Mouse (Mus musculus): ENCODE results near the gene Tgfb1. TPM values are rescaled to one million over a fixed set of nuclear protein-coding genes. Genes with fewer than 3 reads are reported as not detected.

The Tgfb1 gene
- polyA plus RNA-seq, 1 experiment from 2014 or later = 1.1 TPM

- peak overlapping the region; percentile 43; the same call in 1 of the 2 replicates for H3K4me3 ChIP-seq (ENCODE audit: low read depth, low read length)
- H3K27me3 ChIP-seq (ENCODE audit: control insufficient read depth, insufficient read depth, low read length) = peaks cover 47% of the 10 kb centered on the region
- no peaks in the 10 kb centered on the region for H3K36me3 ChIP-seq (ENCODE audit: control insufficient read depth, insufficient read depth, low read length)
- DNase-seq (ENCODE audit: low spot score) (no peak), ATAC-seq (ENCODE audit: low FRiP score) (no peak)
- peak overlapping the region; percentile 56 for H3K4me2 ChIP-seq (replicated peaks; ENCODE audit: low read depth, low read length)
- no peak overlapping the region for H3K9ac ChIP-seq (ENCODE audit: low read depth, low read length)
- peaks cover 12% of the 10 kb centered on the region for H3K4me1 ChIP-seq (replicated peaks; ENCODE audit: control insufficient read depth, insufficient read depth, low read length)
- no peaks in the 10 kb centered on the region for H3K9me3 ChIP-seq (ENCODE audit: control insufficient read depth, low read length)
- 13% methylated on average over 12 of the region's 12 CpGs for WGBS
- no peak overlapping the region for H3K27ac ChIP-seq (ENCODE audit: low read depth, low read length)
These were observed 2.8 kb downstream of the Tgfb1 start for GRCm38 (mm10) chr7:25689603-25690021.

GRCm38 (mm10) chr7:25690051-25690450, 3.2 kb downstream of the Tgfb1 start:
- Histone ChIP-seq H3K36me3 (ENCODE audit: control insufficient read depth, insufficient read depth, low read length) (no peaks in the 10 kb centered on the region), H3K4me3 (ENCODE audit: low read depth, low read length) (no peak overlapping the region), H3K9me3 (ENCODE audit: control insufficient read depth, low read length) (no peaks in the 10 kb centered on the region), H3K27ac (ENCODE audit: low read depth, low read length) (no peak overlapping the region), H3K4me1 (replicated peaks; ENCODE audit: control insufficient read depth, insufficient read depth, low read length) (peaks cover 12% of the 10 kb centered on the region), H3K4me2 (replicated peaks; ENCODE audit: low read depth, low read length) (no peak overlapping the region), H3K27me3 (ENCODE audit: control insufficient read depth, insufficient read depth, low read length) (peaks cover 47% of the 10 kb centered on the region), H3K9ac (ENCODE audit: low read depth, low read length) (no peak overlapping the region)
- 37% methylated on average over 5 of the region's 5 CpGs for WGBS
- DNase-seq (ENCODE audit: low spot score) (no peak), ATAC-seq (ENCODE audit: low FRiP score) (no peak)

GRCm38 (mm10) chr7:25694104-25694503, 7.3 kb downstream of the Tgfb1 start:
- Histone ChIP-seq H3K36me3 (ENCODE audit: control insufficient read depth, insufficient read depth, low read length) (no peaks in the 10 kb centered on the region), H3K4me3 (ENCODE audit: low read depth, low read length) (no peak overlapping the region), H3K27ac (ENCODE audit: low read depth, low read length) (no peak overlapping the region), H3K27me3 (ENCODE audit: control insufficient read depth, insufficient read depth, low read length) (peaks cover 14% of the 10 kb centered on the region), H3K9me3 (ENCODE audit: control insufficient read depth, low read length) (no peaks in the 10 kb centered on the region), H3K4me2 (replicated peaks; ENCODE audit: low read depth, low read length) (no peak overlapping the region), H3K9ac (ENCODE audit: low read depth, low read length) (no peak overlapping the region), H3K4me1 (replicated peaks; ENCODE audit: control insufficient read depth, insufficient read depth, low read length) (peaks cover 2% of the 10 kb centered on the region)
- 48% methylated on average over 8 of the region's 8 CpGs for WGBS
- ATAC-seq (ENCODE audit: low FRiP score) (no peak), DNase-seq (ENCODE audit: low spot score) (no peak)

GRCm38 (mm10) chr7:25699851-25700250, 13.0 kb downstream of the Tgfb1 start:
- no peak for DNase-seq (ENCODE audit: low spot score)
- H3K27ac ChIP-seq (ENCODE audit: low read depth, low read length) = no peak overlapping the region
- no peaks in the 10 kb centered on the region for H3K27me3 ChIP-seq (ENCODE audit: control insufficient read depth, insufficient read depth, low read length)
- no peak overlapping the region for H3K4me2 ChIP-seq (replicated peaks; ENCODE audit: low read depth, low read length)
- no peaks in the 10 kb centered on the region for H3K36me3 ChIP-seq (ENCODE audit: control insufficient read depth, insufficient read depth, low read length)
- no peaks in the 10 kb centered on the region for H3K9me3 ChIP-seq (ENCODE audit: control insufficient read depth, low read length)
- 49% methylated on average over 13 of the region's 13 CpGs for WGBS
- H3K4me1 ChIP-seq (replicated peaks; ENCODE audit: control insufficient read depth, insufficient read depth, low read length) = no peaks in the 10 kb centered on the region
- no peak overlapping the region for H3K4me3 ChIP-seq (ENCODE audit: low read depth, low read length)
- no peak overlapping the region for H3K9ac ChIP-seq (ENCODE audit: low read depth, low read length)
- no peak for ATAC-seq (ENCODE audit: low FRiP score)

GRCm38 (mm10) chr7:25700732-25701131, 13.9 kb downstream of the Tgfb1 start:
- no peak for ATAC-seq (ENCODE audit: low FRiP score)

GRCm38 (mm10) chr7:25702350-25702749, 15.5 kb downstream of the Tgfb1 start:
- Histone ChIP-seq H3K9me3 (ENCODE audit: control insufficient read depth, low read length) (no peaks in the 10 kb centered on the region), H3K9ac (ENCODE audit: low read depth, low read length) (no peak overlapping the region), H3K27me3 (ENCODE audit: control insufficient read depth, insufficient read depth, low read length) (no peaks in the 10 kb centered on the region), H3K4me3 (ENCODE audit: low read depth, low read length) (no peak overlapping the region), H3K27ac (ENCODE audit: low read depth, low read length) (no peak overlapping the region), H3K4me2 (replicated peaks; ENCODE audit: low read depth, low read length) (no peak overlapping the region), H3K4me1 (replicated peaks; ENCODE audit: control insufficient read depth, insufficient read depth, low read length) (no peaks in the 10 kb centered on the region), H3K36me3 (ENCODE audit: control insufficient read depth, insufficient read depth, low read length) (no peaks in the 10 kb centered on the region)
- ATAC-seq (ENCODE audit: low FRiP score) (no peak), DNase-seq (ENCODE audit: low spot score) (no peak)
- 92% methylated on average over 2 of the region's 2 CpGs for WGBS

More at GRCm38 (mm10) chr7:25700732-25701131, 13.9 kb downstream of the Tgfb1 start:
- DNase-seq (ENCODE audit: low spot score) = no peak
- no peak overlapping the region for H3K9ac ChIP-seq (ENCODE audit: low read depth, low read length)
- 72% methylated on average over 12 of the region's 12 CpGs for WGBS
- H3K27me3 ChIP-seq (ENCODE audit: control insufficient read depth, insufficient read depth, low read length) = no peaks in the 10 kb centered on the region
- no peaks in the 10 kb centered on the region for H3K4me1 ChIP-seq (replicated peaks; ENCODE audit: control insufficient read depth, insufficient read depth, low read length)
- H3K36me3 ChIP-seq (ENCODE audit: control insufficient read depth, insufficient read depth, low read length) = no peaks in the 10 kb centered on the region
- H3K27ac ChIP-seq (ENCODE audit: low read depth, low read length) = no peak overlapping the region
- no peak overlapping the region for H3K4me3 ChIP-seq (ENCODE audit: low read depth, low read length)
- no peaks in the 10 kb centered on the region for H3K9me3 ChIP-seq (ENCODE audit: control insufficient read depth, low read length)
- H3K4me2 ChIP-seq (replicated peaks; ENCODE audit: low read depth, low read length) = no peak overlapping the region

- H3K27me3 ChIP-seq (ENCODE audit: control insufficient read depth, insufficient read depth, low read length) = no peaks in the 10 kb centered on the region
- no peak overlapping the region for H3K27ac ChIP-seq (ENCODE audit: low read depth, low read length)
- H3K36me3 ChIP-seq (ENCODE audit: control insufficient read depth, insufficient read depth, low read length) = no peaks in the 10 kb centered on the region
- no peak for ATAC-seq (ENCODE audit: low FRiP score)
- no peak overlapping the region for H3K9ac ChIP-seq (ENCODE audit: low read depth, low read length)
- no peaks in the 10 kb centered on the region for H3K4me1 ChIP-seq (replicated peaks; ENCODE audit: control insufficient read depth, insufficient read depth, low read length)
- no peak overlapping the region for H3K4me2 ChIP-seq (replicated peaks; ENCODE audit: low read depth, low read length)
- H3K9me3 ChIP-seq (ENCODE audit: control insufficient read depth, low read length) = no peaks in the 10 kb centered on the region
- 18% methylated on average over 10 of the region's 10 CpGs for WGBS
- no peak for DNase-seq (ENCODE audit: low spot score)
- no peak overlapping the region for H3K4me3 ChIP-seq (ENCODE audit: low read depth, low read length)
These were observed 17.1 kb downstream of the Tgfb1 start for GRCm38 (mm10) chr7:25703793-25704494.

- Histone ChIP-seq H3K27ac (ENCODE audit: low read depth, low read length) (no peak overlapping the region), H3K9me3 (ENCODE audit: control insufficient read depth, low read length) (no peaks in the 10 kb centered on the region), H3K27me3 (ENCODE audit: control insufficient read depth, insufficient read depth, low read length) (no peaks in the 10 kb centered on the region), H3K4me3 (ENCODE audit: low read depth, low read length) (peak overlapping the region; percentile 29), H3K4me2 (replicated peaks; ENCODE audit: low read depth, low read length) (peak overlapping the region; percentile 49), H3K36me3 (ENCODE audit: control insufficient read depth, insufficient read depth, low read length) (no peaks in the 10 kb centered on the region), H3K4me1 (replicated peaks; ENCODE audit: control insufficient read depth, insufficient read depth, low read length) (no peaks in the 10 kb centered on the region), H3K9ac (ENCODE audit: low read depth, low read length) (no peak overlapping the region)
- peak; percentile 58; the same call in 1 of the 2 replicates for ATAC-seq (ENCODE audit: low FRiP score)
- DNase-seq (ENCODE audit: low spot score) = no peak
- 4% methylated on average over 37 of the region's 37 CpGs for WGBS
These were observed 18.0 kb downstream of the Tgfb1 start for GRCm38 (mm10) chr7:25704716-25705364.

- no peak for DNase-seq (ENCODE audit: low spot score)
- Histone ChIP-seq H3K4me1 (replicated peaks; ENCODE audit: control insufficient read depth, insufficient read depth, low read length) (0 out of 2 replicates have a peak, but pooled peaks cover 2% of the 10 kb centered on the region), H3K9me3 (ENCODE audit: control insufficient read depth, low read length) (no peaks in the 10 kb centered on the region), H3K27me3 (ENCODE audit: control insufficient read depth, insufficient read depth, low read length) (no peaks in the 10 kb centered on the region), H3K4me2 (replicated peaks; ENCODE audit: low read depth, low read length) (no peak overlapping the region), H3K27ac (ENCODE audit: low read depth, low read length) (no peak overlapping the region), H3K4me3 (ENCODE audit: low read depth, low read length) (no peak overlapping the region), H3K9ac (ENCODE audit: low read depth, low read length) (no peak overlapping the region), H3K36me3 (ENCODE audit: control insufficient read depth, insufficient read depth, low read length) (no peaks in the 10 kb centered on the region)
- WGBS = 61% methylated on average over 6 of the region's 6 CpGs
- ATAC-seq (ENCODE audit: low FRiP score) = no peak
These were observed 19.0 kb downstream of the Tgfb1 start for GRCm38 (mm10) chr7:25705801-25706251.
